Mouse (Mus musculus): ENCODE results near the gene Adcy10.

GRCm38 (mm10) chr1:165461681-165462080 is 23.3 kb upstream of the Adcy10 start:
- TF ChIP-seq CTCF (IDR thresholded peaks at IDR 0.05; ENCODE audit: borderline replicate concordance, extremely low read depth, insufficient read depth, insufficient read length) (no peak), POLR2A (IDR thresholded peaks at IDR 0.05; ENCODE audit: borderline replicate concordance, extremely low read depth, insufficient read depth, insufficient read length, poor library complexity, severe bottlenecking) (no peak)
